Mouse (Mus musculus): ENCODE results near the gene Pin1. TPM values are rescaled to one million over a fixed set of nuclear protein-coding genes. Genes with fewer than 3 reads are reported as not detected.
A peak's percentile ranks its signal among the peaks of the same experiment; 100 is the strongest.

Gene Pin1
- total RNA-seq (2014; rRNA removed) (38.8 and 46.6 TPM in 2 replicates), polyA plus RNA-seq (2015; fragmentation: Nextera tagmentation; extraction: Ambion mirVana) (62.0 and 76.0 TPM in 2 replicates)

DNA sequence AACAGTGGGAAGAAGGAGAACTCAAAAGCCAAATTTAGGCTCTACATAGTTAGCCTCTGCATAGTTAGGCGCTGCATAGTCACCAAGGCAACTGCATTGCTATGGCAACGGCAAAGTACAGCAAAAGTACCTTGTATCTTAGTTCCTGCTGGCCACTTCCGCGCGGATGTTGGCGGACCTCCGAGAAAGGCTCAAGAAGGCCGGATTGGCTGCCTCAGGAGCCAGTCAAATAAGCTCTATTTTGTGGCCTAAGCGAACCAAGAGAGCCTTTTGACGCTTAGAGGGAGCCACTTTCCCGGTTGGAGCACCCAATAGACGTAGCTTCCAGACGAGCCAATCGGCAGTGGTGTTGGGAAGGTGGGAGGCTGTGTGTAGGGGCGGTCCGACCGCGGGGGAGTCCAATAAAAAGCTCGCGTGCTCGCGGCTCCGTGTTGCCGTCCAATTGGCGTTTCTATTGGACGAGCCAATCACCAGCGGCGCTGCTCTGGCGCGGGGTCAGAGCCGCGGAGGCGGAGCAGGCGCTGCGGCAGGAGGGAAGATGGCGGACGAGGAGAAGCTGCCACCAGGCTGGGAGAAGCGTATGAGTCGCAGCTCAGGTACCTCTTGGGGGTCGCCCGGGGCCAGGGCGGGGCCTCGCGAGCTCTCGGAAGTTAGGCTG, at the start of gene Pin1:
Pin1 (plus strand) TSS at position 494 of the 658 bp plus-strand sequence.
- H3K36me3 ChIP-seq (ENCODE audit: insufficient read depth): peaks cover 47% of the 10 kb centered on the region
- peaks cover 15% of the 10 kb centered on the region for H3K4me1 ChIP-seq (ENCODE audit: insufficient read depth)
- peak within 1 kb of the TSS; percentile 81 for H3K4me2 ChIP-seq (ENCODE audit: low read depth)
- H3K9me3 ChIP-seq (ENCODE audit: low read length): no peaks in the 10 kb centered on the region
- peak within 1 kb of the TSS; percentile 95 for H3K4me3 ChIP-seq (ENCODE audit: low read depth, low read length)
- no peaks in the 10 kb centered on the region for H3K27me3 ChIP-seq (ENCODE audit: insufficient read depth, low read length)
- H3K9ac ChIP-seq: peak within 1 kb of the TSS; percentile 82
- WGBS: under 1% methylated on average over 45 of the region's 45 CpGs
- TF ChIP-seq CTCF (IDR thresholded peaks at IDR 0.05; ENCODE audit: low read depth): peak; percentile 12; the same call in 1 of the 2 replicates
- H3K27ac ChIP-seq (ENCODE audit: low read depth, low read length): peak within 1 kb of the TSS; percentile 80
- DNase-seq: peak; percentile 99
- peak; percentile 99 for ATAC-seq

- H3K9me3 ChIP-seq (ENCODE audit: low read length): no peaks in the 10 kb centered on the region
- WGBS: 97% methylated on average over 1 of the region's 1 CpGs
- H3K27me3 ChIP-seq (ENCODE audit: insufficient read depth, low read length): no peaks in the 10 kb centered on the region
- H3K36me3 ChIP-seq (ENCODE audit: insufficient read depth): peaks cover 11% of the 10 kb centered on the region
- no peak for ATAC-seq
- peak overlapping the region; percentile 59 for H3K4me3 ChIP-seq (ENCODE audit: low read depth, low read length)
- no peak for TF ChIP-seq CTCF (IDR thresholded peaks at IDR 0.05; ENCODE audit: low read depth)
- no peak overlapping the region for H3K27ac ChIP-seq (ENCODE audit: low read depth, low read length)
- 0 out of 2 replicates have a peak, but pooled peaks cover 6% of the 10 kb centered on the region for H3K4me1 ChIP-seq (ENCODE audit: insufficient read depth)
- no peak overlapping the region for H3K9ac ChIP-seq
- peak overlapping the region; percentile 71; the same call in 1 of the 2 replicates for H3K4me2 ChIP-seq (ENCODE audit: low read depth)
- DNase-seq: no peak
These were observed 45.6 kb upstream of the Pin1 start for GRCm38 (mm10) chr9:20606269-20606668.

GRCm38 (mm10) chr9:20607100-20607974, 44.6 kb upstream of the Pin1 start:
- Histone ChIP-seq H3K36me3 (ENCODE audit: insufficient read depth) (0 out of 2 replicates have a peak, but pooled peaks cover 3% of the 10 kb centered on the region), H3K9ac (peak overlapping the region; percentile 82), H3K4me3 (ENCODE audit: low read depth, low read length) (peak overlapping the region; percentile 59), H3K27me3 (ENCODE audit: insufficient read depth, low read length) (no peaks in the 10 kb centered on the region), H3K4me1 (ENCODE audit: insufficient read depth) (0 out of 2 replicates have a peak, but pooled peaks cover 6% of the 10 kb centered on the region), H3K9me3 (ENCODE audit: low read length) (no peaks in the 10 kb centered on the region), H3K4me2 (ENCODE audit: low read depth) (peak overlapping the region; percentile 71), H3K27ac (ENCODE audit: low read depth, low read length) (peak overlapping the region; percentile 98)
- peak; percentile 96 for DNase-seq
- ATAC-seq: peak; percentile 93
- TF ChIP-seq CTCF (IDR thresholded peaks at IDR 0.05; ENCODE audit: low read depth): no peak
- WGBS: under 1% methylated on average over 57 of the region's 57 CpGs

DNA sequence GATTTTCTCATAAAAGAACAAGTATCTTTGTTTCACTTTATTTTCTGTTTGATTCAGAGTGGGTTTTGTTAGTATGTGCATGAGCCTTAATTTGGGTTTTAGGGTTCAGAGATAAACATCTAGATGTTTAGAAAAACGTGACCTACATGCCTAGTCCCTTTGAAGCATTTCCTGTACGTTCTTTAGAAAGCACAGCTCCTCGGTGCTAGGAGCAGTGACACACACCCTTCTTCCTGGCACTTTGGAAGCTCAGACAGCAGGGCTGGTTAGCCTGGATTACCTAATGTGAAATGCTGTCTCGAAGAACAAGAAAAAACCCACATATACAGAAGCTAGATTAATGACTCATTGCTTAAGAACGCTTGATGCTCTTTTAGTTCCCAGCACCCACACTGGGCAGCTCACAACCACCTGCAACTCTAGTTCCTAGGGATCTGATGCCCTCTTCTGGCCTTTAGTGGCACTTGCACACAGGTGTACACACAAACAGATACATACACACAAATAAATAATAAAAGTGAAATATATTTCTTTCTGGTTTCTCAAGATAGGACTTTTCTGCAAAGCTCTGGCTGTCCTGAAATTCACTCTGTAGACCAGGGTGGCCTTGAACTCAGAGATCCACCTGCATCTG, 41.9 kb upstream of the Pin1 start:
- DNase-seq: no peak
- H3K9ac ChIP-seq: no peak overlapping the region
- H3K9me3 ChIP-seq (ENCODE audit: low read length): no peaks in the 10 kb centered on the region
- no peak overlapping the region for H3K27ac ChIP-seq (ENCODE audit: low read depth, low read length)
- H3K36me3 ChIP-seq (ENCODE audit: insufficient read depth): no peaks in the 10 kb centered on the region
- TF ChIP-seq CTCF (IDR thresholded peaks at IDR 0.05; ENCODE audit: low read depth): no peak
- no peak for ATAC-seq
- no peak overlapping the region for H3K4me2 ChIP-seq (ENCODE audit: low read depth)
- WGBS: 88% methylated on average over 5 of the region's 5 CpGs
- 0 out of 2 replicates have a peak, but pooled peaks cover 6% of the 10 kb centered on the region for H3K4me1 ChIP-seq (ENCODE audit: insufficient read depth)
- no peaks in the 10 kb centered on the region for H3K27me3 ChIP-seq (ENCODE audit: insufficient read depth, low read length)
- no peak overlapping the region for H3K4me3 ChIP-seq (ENCODE audit: low read depth, low read length)

GRCm38 (mm10) chr9:20611976-20612375, 39.9 kb upstream of the Pin1 start:
- no peak for TF ChIP-seq CTCF (IDR thresholded peaks at IDR 0.05; ENCODE audit: low read depth)
- no peaks in the 10 kb centered on the region for H3K4me1 ChIP-seq (ENCODE audit: insufficient read depth)
- 79% methylated on average over 5 of the region's 5 CpGs for WGBS
- no peak overlapping the region for H3K4me2 ChIP-seq (ENCODE audit: low read depth)
- ATAC-seq: no peak
- H3K9ac ChIP-seq: no peak overlapping the region
- DNase-seq: no peak
- H3K9me3 ChIP-seq (ENCODE audit: low read length): no peaks in the 10 kb centered on the region
- H3K36me3 ChIP-seq (ENCODE audit: insufficient read depth): peaks cover 4% of the 10 kb centered on the region; the same call in 1 of the 2 replicates
- H3K27me3 ChIP-seq (ENCODE audit: insufficient read depth, low read length): no peaks in the 10 kb centered on the region
- no peak overlapping the region for H3K27ac ChIP-seq (ENCODE audit: low read depth, low read length)
- H3K4me3 ChIP-seq (ENCODE audit: low read depth, low read length): no peak overlapping the region

DNA sequence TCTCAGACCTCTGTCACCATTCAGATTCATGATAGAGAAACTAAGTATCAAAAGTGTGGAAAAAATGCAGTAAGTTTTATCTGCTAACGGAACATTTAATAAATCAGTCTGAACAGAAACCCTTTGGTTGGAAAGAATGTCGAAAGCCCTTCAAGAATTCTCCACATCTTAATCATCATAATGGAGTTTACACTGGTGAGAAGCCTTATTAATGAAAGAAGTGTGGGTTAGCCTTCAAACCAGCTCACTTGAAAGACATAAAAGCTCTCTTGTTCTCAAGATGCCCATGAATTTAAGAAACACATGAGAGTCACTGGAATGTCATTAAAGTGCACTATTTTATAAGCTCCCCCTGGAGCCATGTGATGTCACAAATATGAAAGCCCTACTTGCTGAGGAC, 35.2 kb upstream of the Pin1 start:
- no peaks in the 10 kb centered on the region for H3K27me3 ChIP-seq (ENCODE audit: insufficient read depth, low read length)
- no peaks in the 10 kb centered on the region for H3K9me3 ChIP-seq (ENCODE audit: low read length)
- DNase-seq: no peak
- no peak overlapping the region for H3K4me3 ChIP-seq (ENCODE audit: low read depth, low read length)
- peaks cover 11% of the 10 kb centered on the region for H3K36me3 ChIP-seq (ENCODE audit: insufficient read depth)
- no peak for TF ChIP-seq CTCF (IDR thresholded peaks at IDR 0.05; ENCODE audit: low read depth)
- WGBS: 91% methylated on average over 2 of the region's 2 CpGs
- H3K27ac ChIP-seq (ENCODE audit: low read depth, low read length): no peak overlapping the region
- ATAC-seq: no peak
- H3K4me1 ChIP-seq (ENCODE audit: insufficient read depth): no peaks in the 10 kb centered on the region
- H3K4me2 ChIP-seq (ENCODE audit: low read depth): no peak overlapping the region
- H3K9ac ChIP-seq: no peak overlapping the region

Measured in forebrain, postnatal 0 days (tissue).